Mouse (Mus musculus) heart, embryonic 10.5 days (tissue): Measurements from ENCODE around the gene Gfod1. TPM values are rescaled to one million over a fixed set of nuclear protein-coding genes. Genes with fewer than 3 reads are reported as not detected.

Experiments used
- DNase-seq: peaks from one replicate; pipeline ENCODE4 v3.0.0-alpha.2; 2017; ENCODE audit warnings: low spot score
- H3K27ac ChIP-seq: fragments of 300-500 bp; sonication (generic); 2 replicates; pipeline ENCODE4 v1.5.1; 2016; ENCODE audit warnings: mild to moderate bottlenecking
- H3K27me3 ChIP-seq: fragments of 300-500 bp; sonication (generic); 2 replicates; pipeline ENCODE4 v1.6.1; 2016; ENCODE audit warnings: mild to moderate bottlenecking; ENCODE audit not compliant: poor library complexity, insufficient read depth, severe bottlenecking
- H3K36me3 ChIP-seq: fragments of 300-500 bp; sonication (generic); 2 replicates; pipeline ENCODE4 v1.6.1; 2016; ENCODE audit warnings: mild to moderate bottlenecking, moderate library complexity
- H3K4me1 ChIP-seq: fragments of 300-500 bp; sonication (generic); 2 replicates; pipeline ENCODE4 v1.6.1; 2016; ENCODE audit warnings: mild to moderate bottlenecking
- H3K4me3 ChIP-seq: fragments of 300-500 bp; sonication (generic); 2 replicates; pipeline ENCODE4 v1.5.1; 2016; ENCODE audit warnings: mild to moderate bottlenecking, moderate library complexity
- H3K9me3 ChIP-seq: fragments of 300-500 bp; sonication (generic); 2 replicates; pipeline ENCODE4 v1.6.1; 2016; ENCODE audit warnings: mild to moderate bottlenecking, moderate library complexity
- WGBS: fragments of 180-500 bp; shearing (Covaris S2); methylation state at CpG from one replicate; pipeline ENCODE4 v1.1.7; 2016; 5-methylcytosine and 5-hydroxymethylcytosine counted together
- polyA plus RNA-seq: library from polyadenylated mRNA; unstranded; fragments of >200 nt; fragmentation: Nextera tagmentation; extraction: Ambion mirVana; gene quantifications from 2 replicates; pipeline ENCODE4 v1.2.1, GENCODE M21; 2016

The Gfod1 gene
- polyA plus RNA-seq, 1 experiment from 2014 or later, result 0.88 TPM

GRCm38 (mm10) chr13:43319396-43319795 is 15.4 kb upstream of the Gfod1 start:
- whole genome bisulfite sequencing, result 48% methylated on average over 3 of the region's 3 CpGs
- Histone ChIP-seq H3K27me3 (0 out of 2 replicates have a peak, but pooled peaks cover 6% of the 10 kb centered on the region), H3K36me3 (no peaks in the 10 kb centered on the region), H3K4me3 (no peak overlapping the region), H3K4me1 (no peaks in the 10 kb centered on the region; the same call in 1 of the 2 replicates), H3K27ac (no peak overlapping the region), H3K9me3 (no peaks in the 10 kb centered on the region)
- no peak for DNase-seq

DNA sequence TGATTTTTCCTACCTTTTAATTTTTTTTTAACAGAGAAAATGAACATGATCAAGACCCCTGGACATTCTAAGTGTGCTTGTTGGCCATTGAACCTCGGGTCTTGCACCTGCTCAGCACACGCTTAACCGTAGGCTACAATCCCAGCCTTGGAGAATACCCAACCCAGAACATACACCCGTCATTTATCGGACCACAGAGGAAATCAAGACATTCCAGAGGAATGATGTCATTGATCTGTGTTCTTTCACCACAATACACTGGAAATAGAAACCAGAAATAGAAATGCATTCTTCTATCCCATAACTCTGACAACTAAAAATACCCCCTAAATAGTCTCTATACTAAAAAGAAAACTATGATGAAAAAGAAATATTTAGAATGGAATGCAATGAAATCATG is 13.4 kb upstream of the Gfod1 start:
- Histone ChIP-seq H3K36me3 (no peaks in the 10 kb centered on the region), H3K9me3 (no peaks in the 10 kb centered on the region), H3K27me3 (no peaks in the 10 kb centered on the region), H3K4me1 (no peaks in the 10 kb centered on the region; the same call in 1 of the 2 replicates), H3K27ac (no peak overlapping the region), H3K4me3 (no peak overlapping the region)
- no peak for DNase-seq
- WGBS, result 56% methylated on average over 5 of the region's 5 CpGs

GRCm38 (mm10) chr13:43305181-43305924 is 1.4 kb upstream of the Gfod1 start:
- no peaks in the 10 kb centered on the region for H3K9me3 ChIP-seq
- peaks cover 50% of the 10 kb centered on the region for H3K4me1 ChIP-seq
- 67% methylated on average over 15 of the region's 15 CpGs for WGBS
- H3K36me3 ChIP-seq, result no peaks in the 10 kb centered on the region
- H3K27ac ChIP-seq, result no peak overlapping the region
- peaks cover 41% of the 10 kb centered on the region for H3K27me3 ChIP-seq
- H3K4me3 ChIP-seq, result peak overlapping the region; percentile 74; the same call in 1 of the 2 replicates
- DNase-seq, result no peak

- WGBS, result 16% methylated on average over 11 of the region's 11 CpGs
- H3K36me3 ChIP-seq, result no peaks in the 10 kb centered on the region
- H3K4me3 ChIP-seq, result peak overlapping the region; percentile 74
- peaks cover 57% of the 10 kb centered on the region for H3K4me1 ChIP-seq
- no peaks in the 10 kb centered on the region for H3K9me3 ChIP-seq
- peak overlapping the region; percentile 89 for H3K27ac ChIP-seq
- peaks cover 45% of the 10 kb centered on the region for H3K27me3 ChIP-seq
- no peak for DNase-seq
Observed at GRCm38 (mm10) chr13:43304700-43305099, 728 bp upstream of the Gfod1 start.

GRCm38 (mm10) chr13:43303161-43303965 is 609 bp downstream of the Gfod1 start:
- peak overlapping the region; percentile 89 for H3K27ac ChIP-seq
- no peaks in the 10 kb centered on the region for H3K36me3 ChIP-seq
- DNase-seq, result peak; percentile 77
- under 1% methylated on average over 78 of the region's 78 CpGs for WGBS
- H3K27me3 ChIP-seq, result peaks cover 52% of the 10 kb centered on the region
- H3K4me1 ChIP-seq, result peaks cover 57% of the 10 kb centered on the region
- peak overlapping the region; percentile 74 for H3K4me3 ChIP-seq
- no peaks in the 10 kb centered on the region for H3K9me3 ChIP-seq

DNA sequence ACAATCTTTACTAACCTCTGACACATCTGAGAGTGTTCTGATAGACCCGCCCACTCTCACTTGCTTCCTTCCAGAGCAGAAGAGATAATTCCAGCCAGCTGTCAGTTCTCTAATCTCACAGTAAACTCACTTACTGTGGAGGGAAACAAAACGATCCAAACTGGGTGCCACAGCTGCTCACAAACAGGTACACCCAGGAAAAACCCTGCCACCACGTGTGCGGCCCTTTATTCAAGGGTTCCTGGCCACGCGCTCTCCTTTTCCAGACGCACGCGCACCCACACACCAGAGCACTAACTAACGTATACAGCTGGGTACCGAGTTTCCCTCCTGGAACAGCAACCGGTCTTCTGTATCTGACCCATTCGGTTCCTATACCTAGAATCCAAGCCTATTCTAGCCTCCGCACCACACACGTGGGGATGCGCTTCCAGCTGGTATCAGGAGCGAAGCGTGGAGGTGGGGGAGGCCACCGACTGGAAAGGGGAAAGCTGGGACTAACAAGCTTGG is 1.3 kb downstream of the Gfod1 start:
- WGBS, result 1% methylated on average over 19 of the region's 19 CpGs
- no peak for DNase-seq
- H3K27me3 ChIP-seq, result peaks cover 52% of the 10 kb centered on the region

DNA sequence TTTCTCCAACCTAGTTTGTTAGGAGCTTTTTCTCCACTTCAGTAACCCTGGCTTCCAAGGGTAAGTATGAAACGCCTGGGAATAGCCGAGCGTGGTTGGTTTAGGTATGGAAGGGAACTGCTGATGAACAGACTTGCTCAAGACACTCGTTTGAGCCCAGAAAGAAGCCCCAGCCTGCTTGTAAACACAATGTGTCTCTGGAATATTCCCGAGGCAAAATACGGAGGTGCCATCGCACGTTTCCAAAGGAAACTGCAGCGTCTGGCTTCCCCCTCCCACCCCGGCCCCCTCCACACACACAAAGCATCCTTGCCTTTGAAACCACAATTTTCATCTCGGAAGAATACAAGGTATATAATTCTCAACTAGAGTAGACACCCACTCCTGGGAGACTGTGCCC is 1.7 kb downstream of the Gfod1 start:
- peaks cover 51% of the 10 kb centered on the region for H3K27me3 ChIP-seq
- H3K4me3 ChIP-seq, result peak overlapping the region; percentile 74
- H3K27ac ChIP-seq, result no peak overlapping the region
- no peaks in the 10 kb centered on the region for H3K36me3 ChIP-seq
- H3K9me3 ChIP-seq, result no peaks in the 10 kb centered on the region
- peaks cover 62% of the 10 kb centered on the region for H3K4me1 ChIP-seq
- WGBS, result 6% methylated on average over 11 of the region's 11 CpGs
- DNase-seq, result no peak

More for the DNA sequence above, 1.3 kb downstream of the Gfod1 start:
- Histone ChIP-seq H3K36me3 (no peaks in the 10 kb centered on the region), H3K9me3 (no peaks in the 10 kb centered on the region), H3K4me1 (peaks cover 58% of the 10 kb centered on the region), H3K4me3 (peak overlapping the region; percentile 74), H3K27ac (peak overlapping the region; percentile 89)

DNA sequence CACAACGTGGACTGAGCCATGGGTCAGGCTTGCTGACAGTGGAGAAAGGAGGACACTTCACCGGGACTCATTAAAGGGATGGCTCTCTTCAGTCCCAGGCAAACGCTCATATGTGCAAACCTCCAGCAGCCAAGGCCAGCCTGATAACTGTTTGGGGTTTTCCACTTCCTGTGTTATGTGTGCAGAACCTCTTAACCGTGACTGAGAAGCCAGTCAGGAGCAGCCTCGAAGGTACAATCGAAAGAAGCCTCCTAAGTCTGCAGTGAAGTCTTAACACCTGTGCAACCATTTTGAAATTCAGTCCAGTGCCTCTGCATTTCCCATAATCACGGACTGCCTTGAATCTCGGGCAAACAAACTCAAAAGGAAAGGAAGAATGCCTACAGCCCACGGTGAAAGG is 3.1 kb downstream of the Gfod1 start:
- 24% methylated on average over 9 of the region's 9 CpGs for WGBS
- peaks cover 73% of the 10 kb centered on the region for H3K4me1 ChIP-seq
- no peak overlapping the region for H3K27ac ChIP-seq
- no peaks in the 10 kb centered on the region; the same call in 1 of the 2 replicates for H3K36me3 ChIP-seq
- DNase-seq, result no peak
- H3K9me3 ChIP-seq, result no peaks in the 10 kb centered on the region
- peaks cover 40% of the 10 kb centered on the region for H3K27me3 ChIP-seq
- no peak overlapping the region for H3K4me3 ChIP-seq

DNA sequence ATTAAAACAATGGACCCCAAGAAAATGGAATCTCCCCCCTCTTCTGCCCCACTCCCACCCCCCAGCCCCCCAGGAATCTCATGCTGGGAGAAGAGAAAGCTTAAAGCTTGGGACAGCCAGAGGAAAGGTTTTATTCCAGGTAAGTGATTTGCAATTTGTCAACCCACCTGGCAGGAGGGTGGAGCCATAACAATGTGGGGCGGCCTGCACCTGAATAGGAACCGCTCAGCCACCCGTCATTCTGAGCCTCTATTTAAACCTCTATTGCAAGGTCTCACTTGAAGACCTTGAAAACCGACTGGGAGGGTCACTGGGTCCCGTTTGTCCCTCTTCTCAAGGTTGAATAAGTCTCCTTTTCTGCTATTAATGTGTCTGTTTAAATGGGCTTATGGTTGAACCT is 3.6 kb downstream of the Gfod1 start:
- DNase-seq, result no peak
- Histone ChIP-seq H3K4me3 (no peak overlapping the region), H3K27me3 (peaks cover 35% of the 10 kb centered on the region), H3K4me1 (peaks cover 70% of the 10 kb centered on the region), H3K27ac (0 out of 2 replicates have a peak overlapping the region, but pooled peaks have one; percentile 12), H3K36me3 (no peaks in the 10 kb centered on the region; the same call in 1 of the 2 replicates), H3K9me3 (no peaks in the 10 kb centered on the region)
- WGBS, result 38% methylated on average over 5 of the region's 5 CpGs

DNA sequence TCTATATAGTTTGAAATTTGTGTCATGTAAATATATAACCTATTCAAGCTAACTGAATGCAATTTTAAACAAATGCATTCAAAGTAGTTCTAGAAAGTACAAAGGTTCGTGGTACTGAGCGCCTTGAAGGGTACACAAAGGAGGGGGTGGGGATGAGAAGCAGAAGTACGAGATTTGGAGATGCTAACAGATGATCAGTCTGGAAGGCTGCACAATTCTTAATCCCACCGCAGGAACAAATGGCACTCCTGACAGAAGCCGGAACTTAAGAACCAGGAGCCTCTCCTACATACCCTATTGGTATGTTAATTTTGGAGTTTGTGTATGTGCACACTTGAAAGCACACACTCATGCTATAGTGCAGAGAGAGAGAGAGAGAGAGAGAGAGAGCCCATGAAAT is 4.8 kb downstream of the Gfod1 start:
- Histone ChIP-seq H3K27ac (no peak overlapping the region), H3K4me3 (no peak overlapping the region), H3K9me3 (no peaks in the 10 kb centered on the region), H3K4me1 (peaks cover 58% of the 10 kb centered on the region), H3K36me3 (no peaks in the 10 kb centered on the region; the same call in 1 of the 2 replicates), H3K27me3 (peaks cover 29% of the 10 kb centered on the region)
- WGBS, result 74% methylated on average over 5 of the region's 5 CpGs
- DNase-seq, result no peak

DNA sequence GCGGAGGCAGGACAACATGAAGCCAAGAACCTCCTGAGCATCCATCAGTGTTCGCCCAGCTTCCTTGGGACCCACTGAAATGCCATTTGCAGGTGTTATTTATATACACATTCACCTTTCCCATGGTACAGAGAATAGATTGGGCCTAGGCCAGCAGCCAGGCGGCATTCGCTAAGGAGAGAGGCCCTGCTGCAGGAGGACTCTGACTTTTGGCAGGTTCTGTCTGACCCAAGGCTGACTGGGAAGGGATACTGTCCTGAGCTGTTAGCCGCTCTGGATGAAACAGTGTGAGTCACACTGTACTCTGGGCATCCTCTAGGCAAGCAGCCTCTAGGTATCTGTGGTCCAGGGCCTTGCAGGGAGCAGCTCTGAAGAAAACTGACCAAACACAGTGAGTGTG is 6.4 kb downstream of the Gfod1 start:
- Histone ChIP-seq H3K4me1 (peaks cover 45% of the 10 kb centered on the region), H3K4me3 (no peak overlapping the region)

GRCm38 (mm10) chr13:43296140-43296805 is 7.7 kb downstream of the Gfod1 start:
- no peaks in the 10 kb centered on the region for H3K9me3 ChIP-seq
- peaks cover 32% of the 10 kb centered on the region for H3K4me1 ChIP-seq
- 70% methylated on average over 7 of the region's 7 CpGs for WGBS
- H3K27me3 ChIP-seq, result peaks cover 20% of the 10 kb centered on the region
- DNase-seq, result no peak
- no peak overlapping the region for H3K27ac ChIP-seq
- H3K36me3 ChIP-seq, result peaks cover 7% of the 10 kb centered on the region
- no peak overlapping the region for H3K4me3 ChIP-seq

More for the DNA sequence above, 6.4 kb downstream of the Gfod1 start:
- Histone ChIP-seq H3K27me3 (peaks cover 26% of the 10 kb centered on the region), H3K36me3 (peaks cover 7% of the 10 kb centered on the region), H3K9me3 (no peaks in the 10 kb centered on the region), H3K27ac (no peak overlapping the region)
- no peak for DNase-seq
- 87% methylated on average over 5 of the region's 5 CpGs for WGBS
